Mouse (Mus musculus) limb, embryonic 11.5 days (tissue): ENCODE measurements around the gene March4. TPM values are rescaled to one million over a fixed set of nuclear protein-coding genes. Genes with fewer than 3 reads are reported as not detected.
A peak's percentile ranks its signal among the peaks of the same experiment; 100 is the strongest.

Experiments used
- ATAC-seq: fragments of 200-750 bp; cut with Nextera tagmentation; 2 replicates; pipeline ENCODE4 v1.8.0; 2017; ENCODE audit warnings: low read depth; ENCODE audit not compliant: insufficient number of reproducible peaks, low FRiP score, low TSS enrichment
- DNase-seq: peaks from one replicate; pipeline ENCODE4 v3.0.0-alpha.2; 2015; ENCODE audit warnings: low spot score
- H3K27ac ChIP-seq: fragments of 300-500 bp; sonication (generic); replicated peaks from 2 replicates; pipeline ENCODE4 v1.5.1; 2014; ENCODE audit warnings: low read depth, mild to moderate bottlenecking, low read length
- H3K27me3 ChIP-seq: fragments of 300-500 bp; sonication (generic); 2 replicates; pipeline ENCODE4 v1.6.1; 2014; ENCODE audit warnings: mild to moderate bottlenecking, low read length, mixed read lengths; ENCODE audit not compliant: control insufficient read depth, insufficient read depth
- H3K36me3 ChIP-seq: fragments of 300-500 bp; sonication (generic); 2 replicates; pipeline ENCODE4 v1.6.1; 2014; ENCODE audit warnings: mild to moderate bottlenecking, low read length, moderate library complexity, mixed read lengths; ENCODE audit not compliant: control insufficient read depth, insufficient read depth
- H3K4me1 ChIP-seq: fragments of 300-500 bp; sonication (generic); 2 replicates; pipeline ENCODE4 v1.6.1; 2014; ENCODE audit warnings: low read length, mixed read lengths; ENCODE audit not compliant: control insufficient read depth, insufficient read depth
- H3K4me2 ChIP-seq: fragments of 300-500 bp; sonication (generic); 2 replicates; pipeline ENCODE4 v1.6.1; 2014; ENCODE audit warnings: low read depth, mild to moderate bottlenecking, moderate library complexity; ENCODE audit not compliant: severe bottlenecking
- H3K4me3 ChIP-seq: fragments of 300-500 bp; sonication (generic); 2 replicates; pipeline ENCODE4 v1.5.1; 2014; ENCODE audit warnings: low read depth, low read length
- H3K9ac ChIP-seq: fragments of 300-500 bp; sonication (generic); 2 replicates; pipeline ENCODE4 v1.6.1; 2014; ENCODE audit warnings: mild to moderate bottlenecking, low read length
- H3K9me3 ChIP-seq: fragments of 300-500 bp; sonication (generic); 2 replicates; pipeline ENCODE4 v1.6.1; 2016; ENCODE audit warnings: low read length; ENCODE audit not compliant: control insufficient read depth
- WGBS: fragments of 180-500 bp; shearing (Covaris S2); extraction: QIAGEN DNeasy Blood & Tissue Kit; methylation state at CpG from one replicate; pipeline ENCODE4 v1.1.7; 2014; 5-methylcytosine and 5-hydroxymethylcytosine counted together
- polyA plus RNA-seq: library from polyadenylated mRNA; unstranded; fragments of >200 nt; fragmentation: Nextera tagmentation; extraction: Ambion mirVana; gene quantifications from 2 replicates; pipeline ENCODE4 v1.2.1, GENCODE M21; 2014

The March4 gene
- polyA plus RNA-seq, 1 experiment from 2014 or later, result not detected

- 81% methylated on average over 5 of the region's 5 CpGs for WGBS
- H3K36me3 ChIP-seq, result no peaks in the 10 kb centered on the region
- no peak overlapping the region for H3K4me2 ChIP-seq
- no peak overlapping the region for H3K4me3 ChIP-seq
- no peaks in the 10 kb centered on the region for H3K9me3 ChIP-seq
- peaks cover 31% of the 10 kb centered on the region for H3K27me3 ChIP-seq
- ATAC-seq (no peak), DNase-seq (no peak)
- H3K9ac ChIP-seq, result no peak overlapping the region
- H3K27ac ChIP-seq, result no peak overlapping the region
- 0 out of 2 replicates have a peak, but pooled peaks cover 5% of the 10 kb centered on the region for H3K4me1 ChIP-seq
These were observed 1.5 kb upstream of the March4 start for GRCm38 (mm10) chr1:72538266-72538665.

DNA sequence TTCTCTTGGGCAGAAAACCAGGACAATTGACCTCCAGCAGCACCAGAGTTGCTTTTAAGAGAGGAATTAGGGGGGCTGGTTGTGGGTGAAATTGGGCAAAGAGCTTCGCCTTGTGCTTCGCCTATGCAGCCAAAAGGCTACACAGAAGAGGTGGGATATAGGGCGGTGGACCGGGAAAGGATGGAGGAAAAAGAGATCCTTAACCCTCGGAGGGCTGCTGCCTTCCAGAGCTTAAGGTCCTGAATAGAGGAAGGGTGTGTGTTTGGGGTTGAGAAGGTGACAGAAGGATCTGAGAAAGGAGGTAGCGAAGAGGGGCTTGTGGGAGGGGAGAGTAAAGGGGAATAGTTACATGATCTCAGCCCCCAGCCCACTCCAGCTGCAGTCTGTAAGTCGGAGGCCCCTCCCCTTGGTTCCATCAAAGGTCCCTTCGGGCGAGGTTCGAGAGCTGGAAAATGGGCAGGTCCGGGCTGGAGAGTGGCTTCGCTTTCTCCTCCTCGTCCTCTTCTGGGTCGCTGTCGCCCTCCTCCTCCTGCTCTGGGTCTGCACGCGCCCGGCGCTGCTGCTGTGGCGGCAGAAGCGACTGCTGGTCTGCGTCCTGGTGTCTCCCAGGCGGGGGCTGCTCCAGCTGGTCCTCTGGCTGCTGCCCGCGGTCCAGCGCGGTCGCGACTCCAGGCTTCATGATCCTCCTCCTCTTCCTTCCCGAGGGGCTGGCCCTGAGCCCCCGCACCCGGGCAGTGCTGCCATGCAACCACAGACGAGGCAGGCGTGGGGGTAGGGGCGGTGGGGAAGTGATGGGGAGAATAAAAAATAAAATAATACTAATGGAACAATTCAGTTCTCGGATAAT lies 782 bp downstream of the March4 start:
- H3K36me3 ChIP-seq, result no peaks in the 10 kb centered on the region
- 2% methylated on average over 34 of the region's 36 CpGs for WGBS
- H3K4me2 ChIP-seq, result peak overlapping the region; percentile 39
- peak overlapping the region; percentile 12; the same call in 1 of the 2 replicates for H3K4me3 ChIP-seq
- ATAC-seq (no peak), DNase-seq (peak; percentile 24)
- peaks cover 31% of the 10 kb centered on the region for H3K27me3 ChIP-seq
- 0 out of 2 replicates have a peak, but pooled peaks cover 5% of the 10 kb centered on the region for H3K4me1 ChIP-seq
- H3K27ac ChIP-seq, result no peak overlapping the region
- no peaks in the 10 kb centered on the region for H3K9me3 ChIP-seq
- H3K9ac ChIP-seq, result no peak overlapping the region

- Histone ChIP-seq H3K4me3 (no peak overlapping the region), H3K9me3 (no peaks in the 10 kb centered on the region), H3K9ac (no peak overlapping the region), H3K4me2 (no peak overlapping the region), H3K36me3 (no peaks in the 10 kb centered on the region), H3K27ac (no peak overlapping the region), H3K4me1 (0 out of 2 replicates have a peak, but pooled peaks cover 5% of the 10 kb centered on the region), H3K27me3 (peaks cover 31% of the 10 kb centered on the region)
- ATAC-seq, result no peak
- no peak for DNase-seq
These were observed 3.3 kb downstream of the March4 start for GRCm38 (mm10) chr1:72533439-72533838.

- Histone ChIP-seq H3K4me2 (no peak overlapping the region), H3K36me3 (no peaks in the 10 kb centered on the region), H3K27ac (no peak overlapping the region), H3K4me3 (no peak overlapping the region), H3K9ac (no peak overlapping the region), H3K27me3 (peaks cover 31% of the 10 kb centered on the region), H3K9me3 (no peaks in the 10 kb centered on the region), H3K4me1 (0 out of 2 replicates have a peak, but pooled peaks cover 5% of the 10 kb centered on the region)
- ATAC-seq, result no peak
- 87% methylated on average over 5 of the region's 5 CpGs for WGBS
- no peak for DNase-seq
These were observed 3.8 kb downstream of the March4 start for GRCm38 (mm10) chr1:72532926-72533325.

GRCm38 (mm10) chr1:72530516-72531196 lies 6.1 kb downstream of the March4 start:
- peaks cover 14% of the 10 kb centered on the region for H3K27me3 ChIP-seq
- H3K4me2 ChIP-seq, result no peak overlapping the region
- H3K9ac ChIP-seq, result no peak overlapping the region
- no peaks in the 10 kb centered on the region for H3K9me3 ChIP-seq
- H3K27ac ChIP-seq, result no peak overlapping the region
- H3K4me3 ChIP-seq, result no peak overlapping the region
- no peak for ATAC-seq
- no peaks in the 10 kb centered on the region for H3K4me1 ChIP-seq
- H3K36me3 ChIP-seq, result no peaks in the 10 kb centered on the region
- 85% methylated on average over 8 of the region's 8 CpGs for WGBS
- DNase-seq, result no peak

DNA sequence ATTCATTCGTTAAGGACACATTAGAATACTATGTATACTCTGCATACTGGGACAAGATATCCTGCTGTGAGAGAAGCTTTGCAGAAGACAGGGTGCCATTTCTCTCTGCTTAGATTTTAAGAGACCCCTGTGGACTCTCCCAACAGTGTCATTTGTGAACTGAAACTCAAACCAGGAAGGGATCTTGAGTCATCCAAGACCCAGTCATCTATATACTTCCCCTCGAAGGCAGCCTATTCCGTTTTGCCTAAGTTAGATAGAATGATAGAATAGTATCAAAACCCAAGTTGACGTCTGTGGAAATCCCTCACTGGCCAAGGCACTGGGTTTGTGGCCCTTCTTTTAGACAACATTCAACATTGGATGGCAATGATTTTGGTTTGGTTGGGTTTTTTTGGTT lies 7.5 kb downstream of the March4 start:
- DNase-seq (no peak), ATAC-seq (no peak)
- H3K27ac ChIP-seq, result no peak overlapping the region
- no peaks in the 10 kb centered on the region for H3K9me3 ChIP-seq
- no peak overlapping the region for H3K4me3 ChIP-seq
- H3K36me3 ChIP-seq, result no peaks in the 10 kb centered on the region
- H3K4me2 ChIP-seq, result no peak overlapping the region
- 90% methylated on average over 4 of the region's 4 CpGs for WGBS
- no peaks in the 10 kb centered on the region; the same call in 1 of the 2 replicates for H3K27me3 ChIP-seq
- H3K9ac ChIP-seq, result no peak overlapping the region
- no peaks in the 10 kb centered on the region for H3K4me1 ChIP-seq

DNA sequence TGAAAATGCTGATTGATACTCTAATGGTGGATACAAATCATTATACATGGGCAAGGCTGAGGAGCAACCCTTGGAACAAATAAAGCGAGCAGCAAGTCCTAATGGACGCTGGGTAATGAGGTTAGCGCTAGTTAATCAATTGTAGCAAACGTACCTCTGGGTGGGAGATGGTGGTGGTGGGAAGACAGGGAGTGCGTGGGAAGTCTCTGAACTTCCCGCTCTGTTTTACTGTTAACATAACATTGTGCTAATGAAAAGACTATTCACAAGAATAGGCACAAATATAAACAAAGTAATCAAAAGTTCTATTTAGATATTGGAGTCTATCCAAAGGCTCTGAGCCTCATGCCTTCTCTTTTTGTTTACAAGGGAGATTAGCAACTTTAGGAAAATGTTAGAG lies 13.1 kb downstream of the March4 start:
- no peak overlapping the region for H3K27ac ChIP-seq
- H3K9me3 ChIP-seq, result no peaks in the 10 kb centered on the region
- no peaks in the 10 kb centered on the region for H3K4me1 ChIP-seq
- ATAC-seq, result no peak
- H3K9ac ChIP-seq, result no peak overlapping the region
- H3K4me3 ChIP-seq, result no peak overlapping the region
- no peak overlapping the region for H3K4me2 ChIP-seq
- no peaks in the 10 kb centered on the region for H3K36me3 ChIP-seq
- WGBS, result 82% methylated on average over 6 of the region's 6 CpGs
- no peaks in the 10 kb centered on the region for H3K27me3 ChIP-seq
- no peak for DNase-seq

DNA sequence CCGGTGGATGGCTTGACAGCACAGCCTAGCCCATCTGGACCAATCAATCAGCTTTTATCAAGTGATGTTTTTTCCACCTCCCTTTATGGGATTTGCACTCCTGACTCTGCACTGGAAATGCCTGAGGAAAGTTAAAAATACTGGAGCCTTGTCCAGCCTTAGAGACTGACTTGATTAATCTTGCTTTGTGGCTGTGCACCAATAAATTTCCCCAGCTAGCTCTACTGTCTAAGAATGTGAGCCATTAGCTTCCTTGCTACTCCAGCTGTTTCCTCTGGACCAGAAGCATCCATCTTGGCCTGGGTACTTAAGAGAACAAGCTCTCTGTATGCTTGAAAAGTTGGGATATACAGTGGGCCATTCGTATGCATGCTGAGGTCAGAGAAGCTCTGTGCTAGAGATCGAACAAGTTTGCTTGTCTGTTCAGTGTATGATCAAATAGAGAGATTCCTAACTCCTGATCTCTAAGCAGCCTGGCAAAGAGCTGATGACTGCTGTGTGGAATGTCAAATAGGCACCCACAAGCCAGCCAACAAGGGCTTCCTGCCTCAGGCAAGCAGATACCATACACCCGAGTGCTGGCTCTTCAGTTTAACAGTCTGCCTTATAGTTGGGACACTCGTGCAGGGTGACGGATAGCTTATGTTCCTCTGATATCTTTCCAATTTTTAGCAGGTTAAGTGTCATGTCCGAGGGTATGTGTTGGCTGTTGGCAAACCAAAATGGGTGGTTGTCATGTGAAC lies 25.8 kb downstream of the March4 start:
- Histone ChIP-seq H3K4me3 (no peak overlapping the region), H3K27me3 (no peaks in the 10 kb centered on the region), H3K27ac (no peak overlapping the region), H3K36me3 (no peaks in the 10 kb centered on the region), H3K4me2 (no peak overlapping the region), H3K9ac (no peak overlapping the region), H3K9me3 (no peaks in the 10 kb centered on the region), H3K4me1 (no peaks in the 10 kb centered on the region)
- 90% methylated on average over 7 of the region's 7 CpGs for WGBS
- DNase-seq, result no peak
- ATAC-seq, result no peak
